Mouse (Mus musculus) MEL (cell line): Measurements from ENCODE around the gene 1700034I23Rik. TPM values are rescaled to one million over a fixed set of nuclear protein-coding genes. Genes with fewer than 3 reads are reported as not detected.

Experiments used
- DNase-seq: peaks from one replicate; pipeline ENCODE4 v3.0.0; 2011; ENCODE audit warnings: low read depth, low spot score
- H3K27ac ChIP-seq: 2 replicates; pipeline ENCODE4 v1.5.1; 2012; ENCODE audit warnings: low read depth, mild to moderate bottlenecking, control low read depth, low read length, moderate library complexity; ENCODE audit not compliant: control insufficient read depth
- H3K27me3 ChIP-seq, 2 experiments: fragments of 150-350 bp in 1 of 2; sonication (generic) in 1 of 2; 2 replicates each; pipeline ENCODE4 v1.6.1; 2012; ENCODE audit warnings: low read length in 2 of 2, mild to moderate bottlenecking in 2 of 2, improper control_type of control experiment in 1 of 2, moderate library complexity in 1 of 2; ENCODE audit not compliant: insufficient read depth in 2 of 2, control insufficient read depth in 1 of 2
- H3K36me3 ChIP-seq, 2 experiments: 2 replicates each; pipeline ENCODE4 v1.6.1; 2012 to 2014; ENCODE audit warnings: low read length in 2 of 2, improper control_type of control experiment in 1 of 2, inconsistent platforms in 1 of 2, mild to moderate bottlenecking in 1 of 2; ENCODE audit not compliant: insufficient read depth in 2 of 2, control insufficient read depth in 1 of 2
- H3K4me1 ChIP-seq, 2 experiments: fragments of 150-350 bp in 1 of 2; sonication (generic) in 1 of 2; 2 replicates each; pipeline ENCODE4 v1.6.1; 2012; ENCODE audit warnings: low read length in 2 of 2, improper control_type of control experiment in 1 of 2, mild to moderate bottlenecking in 1 of 2; ENCODE audit not compliant: insufficient read depth in 2 of 2, control insufficient read depth in 1 of 2
- H3K4me3 ChIP-seq, 2 experiments: fragments of 150-350 bp in 1 of 2; sonication (generic) in 1 of 2; 2 replicates each; pipeline ENCODE4 v1.5.1; 2012; ENCODE audit warnings: low read depth in 2 of 2, low read length in 2 of 2, mild to moderate bottlenecking in 2 of 2, moderate library complexity in 2 of 2, control low read depth in 1 of 2, improper control_type of control experiment in 1 of 2; ENCODE audit not compliant: control insufficient read depth in 1 of 2, insufficient read depth in 1 of 2
- H3K79me2 ChIP-seq: 2 replicates; pipeline ENCODE4 v1.6.1; 2012; ENCODE audit warnings: mild to moderate bottlenecking, low read length, moderate library complexity; ENCODE audit not compliant: control insufficient read depth, poor library complexity, insufficient read depth
- H3K9ac ChIP-seq: 2 replicates; pipeline ENCODE4 v1.6.1; 2012; ENCODE audit warnings: low read depth, mild to moderate bottlenecking, control low read depth, low read length, moderate library complexity; ENCODE audit not compliant: control insufficient read depth, poor library complexity, severe bottlenecking
- H3K9me3 ChIP-seq: fragments of 150-350 bp; sonication (generic); replicated peaks from 2 replicates; pipeline ENCODE4 v1.6.1; 2012; ENCODE audit warnings: mild to moderate bottlenecking, low read length, improper control_type of control experiment, moderate library complexity; ENCODE audit not compliant: insufficient read depth
- CHD1 ChIP-seq: IDR thresholded peaks from 2 replicates; pipeline ENCODE4 v1.6.1; 2012; ENCODE audit warnings: low read depth, mild to moderate bottlenecking, inconsistent platforms, low read length, improper control_type of control experiment
- CHD2 ChIP-seq: IDR thresholded peaks from 2 replicates; pipeline ENCODE4 v1.6.1; 2011; ENCODE audit warnings: low read length, improper control_type of control experiment
- E2F4 ChIP-seq: IDR thresholded peaks from 2 replicates; pipeline ENCODE4 v1.6.1; 2011; ENCODE audit warnings: low read depth, low read length, improper control_type of control experiment, borderline replicate concordance
- ELF1 ChIP-seq: IDR thresholded peaks from 2 replicates; pipeline ENCODE4 v1.6.1; 2014; ENCODE audit warnings: low read depth, mild to moderate bottlenecking, inconsistent platforms, low read length, improper control_type of control experiment, moderate library complexity
- EP300 ChIP-seq, 2 experiments: IDR thresholded peaks; 2 replicates each; pipeline ENCODE4 v1.6.1; 2011; ENCODE audit warnings: improper control_type of control experiment in 2 of 2, low read length in 2 of 2, low read depth in 1 of 2, mild to moderate bottlenecking in 1 of 2
- GABPA ChIP-seq: IDR thresholded peaks from 2 replicates; pipeline ENCODE4 v1.6.1; 2012; ENCODE audit warnings: low read depth, mild to moderate bottlenecking, inconsistent platforms, low read length, improper control_type of control experiment, moderate library complexity
- GATA1 ChIP-seq: IDR thresholded peaks from 2 replicates; pipeline ENCODE4 v1.6.1; 2011; ENCODE audit warnings: low read depth, low read length, improper control_type of control experiment
- HCFC1 ChIP-seq: IDR thresholded peaks from 2 replicates; pipeline ENCODE4 v1.6.1; 2012; ENCODE audit warnings: low read depth, mild to moderate bottlenecking, inconsistent platforms, low read length, improper control_type of control experiment, moderate library complexity
- MAFK ChIP-seq: IDR thresholded peaks from 2 replicates; pipeline ENCODE4 v1.6.1; 2011; ENCODE audit warnings: low read depth, mild to moderate bottlenecking, low read length, improper control_type of control experiment, borderline replicate concordance
- MAX ChIP-seq: IDR thresholded peaks from 2 replicates; pipeline ENCODE4 v1.6.1; 2011; ENCODE audit warnings: low read length, improper control_type of control experiment
- MAZ ChIP-seq: IDR thresholded peaks from 2 replicates; pipeline ENCODE4 v1.6.1; 2012; ENCODE audit warnings: low read depth, mild to moderate bottlenecking, inconsistent platforms, low read length, improper control_type of control experiment
- MEF2A ChIP-seq: IDR thresholded peaks from 2 replicates; pipeline ENCODE4 v1.6.1; 2014; ENCODE audit warnings: low read depth, mild to moderate bottlenecking, inconsistent platforms, low read length, improper control_type of control experiment; ENCODE audit not compliant: poor library complexity, insufficient replicate concordance, severe bottlenecking; ENCODE audit errors: extremely low read depth
- MXI1 ChIP-seq: IDR thresholded peaks from 2 replicates; pipeline ENCODE4 v1.6.1; 2011; ENCODE audit warnings: mild to moderate bottlenecking, low read depth, low read length, improper control_type of control experiment
- MYB ChIP-seq: IDR thresholded peaks from 2 replicates; pipeline ENCODE4 v1.6.1; 2011; ENCODE audit warnings: mild to moderate bottlenecking, low read depth, low read length, improper control_type of control experiment
- NELFE ChIP-seq: IDR thresholded peaks from 2 replicates; pipeline ENCODE4 v1.6.1; 2011; ENCODE audit warnings: low read depth, low read length, improper control_type of control experiment
- NRF1 ChIP-seq: IDR thresholded peaks from 2 replicates; pipeline ENCODE4 v1.6.1; 2014; ENCODE audit warnings: low read depth, mild to moderate bottlenecking, inconsistent platforms, low read length, improper control_type of control experiment, moderate library complexity; ENCODE audit not compliant: poor library complexity, insufficient read depth, severe bottlenecking
- POLR2A ChIP-seq, 2 experiments: IDR thresholded peaks; 2 replicates each; pipeline ENCODE4 v1.6.1; 2011 to 2012; ENCODE audit warnings: low read length in 2 of 2, mild to moderate bottlenecking in 2 of 2, control low read depth in 1 of 2, improper control_type of control experiment in 1 of 2, low read depth in 1 of 2, moderate library complexity in 1 of 2; ENCODE audit not compliant: control insufficient read depth in 1 of 2, insufficient read depth in 1 of 2, poor library complexity in 1 of 2
- POLR2AphosphoS2 ChIP-seq: IDR thresholded peaks from 2 replicates; pipeline ENCODE4 v1.6.1; 2011; ENCODE audit warnings: low read length, improper control_type of control experiment
- POLR2AphosphoS5 ChIP-seq: IDR thresholded peaks from 2 replicates; pipeline ENCODE4 v1.6.1; 2012; ENCODE audit warnings: low read depth, borderline replicate concordance, mild to moderate bottlenecking, inconsistent platforms, low read length, moderate library complexity, mixed read lengths
- RAD21 ChIP-seq: IDR thresholded peaks from 2 replicates; pipeline ENCODE4 v1.6.1; 2011; ENCODE audit warnings: mild to moderate bottlenecking, low read depth, low read length, improper control_type of control experiment
- SMC3 ChIP-seq: IDR thresholded peaks from 2 replicates; pipeline ENCODE4 v1.6.1; 2011; ENCODE audit warnings: low read depth, low read length, improper control_type of control experiment
- TAL1 ChIP-seq: IDR thresholded peaks from 2 replicates; pipeline ENCODE4 v1.6.1; 2012; ENCODE audit warnings: mild to moderate bottlenecking, inconsistent platforms, low read length, moderate library complexity, mixed read lengths
- TBP ChIP-seq: IDR thresholded peaks from 2 replicates; pipeline ENCODE4 v1.8.0; 2011; ENCODE audit warnings: low read depth, low read length, improper control_type of control experiment
- TCF12 ChIP-seq: IDR thresholded peaks from 2 replicates; pipeline ENCODE4 v1.6.1; 2014; ENCODE audit warnings: low read depth, mild to moderate bottlenecking, inconsistent platforms, low read length, improper control_type of control experiment, moderate library complexity
- UBTF ChIP-seq: IDR thresholded peaks from 2 replicates; pipeline ENCODE4 v1.6.1; 2012; ENCODE audit warnings: low read depth, mild to moderate bottlenecking, inconsistent platforms, low read length, improper control_type of control experiment, moderate library complexity, borderline replicate concordance; ENCODE audit not compliant: insufficient read depth
- USF2 ChIP-seq, 2 experiments: IDR thresholded peaks; 2 replicates each; pipeline ENCODE4 v1.6.1; 2011 to 2012; ENCODE audit warnings: improper control_type of control experiment in 2 of 2, low read length in 2 of 2, borderline replicate concordance in 1 of 2, inconsistent platforms in 1 of 2, low read depth in 1 of 2, mild to moderate bottlenecking in 1 of 2; ENCODE audit not compliant: insufficient read depth in 1 of 2
- ZC3H11A ChIP-seq: IDR thresholded peaks from 2 replicates; pipeline ENCODE4 v1.6.1; 2012; ENCODE audit warnings: low read depth, mild to moderate bottlenecking, inconsistent platforms, low read length, improper control_type of control experiment
- ZKSCAN1 ChIP-seq: IDR thresholded peaks from 2 replicates; pipeline ENCODE4 v1.6.1; 2012; ENCODE audit warnings: low read depth, mild to moderate bottlenecking, inconsistent platforms, low read length, improper control_type of control experiment, moderate library complexity
- ZMIZ1 ChIP-seq: IDR thresholded peaks from 2 replicates; pipeline ENCODE4 v1.6.1; 2012; ENCODE audit warnings: low read depth, mild to moderate bottlenecking, inconsistent platforms, low read length, improper control_type of control experiment, moderate library complexity
- ZNF384 ChIP-seq: IDR thresholded peaks from 2 replicates; pipeline ENCODE4 v1.6.1; 2012; ENCODE audit warnings: low read depth, mild to moderate bottlenecking, inconsistent platforms, low read length, improper control_type of control experiment
- polyA plus RNA-seq, 2 experiments: library from polyadenylated mRNA; stranded (reverse) in 1 of 2; unstranded in 1 of 2; fragments of >175 nt in 1 of 2; fragments of >200 nt in 1 of 2; gene quantifications; 2 replicates each; pipeline versions ENCODE4 v1.2.1 to v1.2.4; 2012; ENCODE audit warnings: low replicate concordance in 2 of 2, low read depth in 1 of 2; ENCODE audit not compliant: insufficient read length in 2 of 2, insufficient read depth in 1 of 2, missing spikeins in 1 of 2
- total RNA-seq: library from RNA; depleted of rRNA; stranded (reverse); fragments of 300-350 nt; gene quantifications from 2 replicates; pipeline ENCODE4 v1.2.3, GENCODE M21; 2012

1700034I23Rik gene
- total and polyA plus RNA-seq, 3 experiments, result not detected

- H3K9ac ChIP-seq, result no peak overlapping the region
- H3K4me3 ChIP-seq, result no peak overlapping the region
- H3K27ac ChIP-seq, result peak overlapping the region; percentile 17; the same call in 1 of the 2 replicates
- H3K9me3 ChIP-seq, result no peaks in the 10 kb centered on the region
- no peaks in the 10 kb centered on the region for H3K79me2 ChIP-seq
- H3K27me3 ChIP-seq, result no peaks in the 10 kb centered on the region
- H3K4me1 ChIP-seq, result peaks cover 3 to 5% of the 10 kb centered on the region in 2 experiments; a peak in 3 of 4 replicates
- DNase-seq, result no peak
- TF ChIP-seq NRF1 (no peak), ZNF384 (no peak), GABPA (no peak), CHD1 (no peak), ZMIZ1 (no peak), E2F4 (no peak), MAFK (no peak), POLR2AphosphoS5 (no peak), USF2 (IDR thresholded peaks at IDR 0.05; ENCODE audit: borderline replicate concordance in 1 of 2, insufficient read depth in 1 of 2, low read depth in 1 of 2, low read length in 2 of 2) (no peak), SMC3 (no peak), GATA1 (no peak), MAZ (no peak), MAX (no peak), RAD21 (no peak), TCF12 (no peak), ELF1 (no peak), POLR2AphosphoS2 (no peak), ZKSCAN1 (no peak), MYB (no peak)
- TF ChIP-seq, all 39 proteins: peak for 0
- peaks cover 0 to 7% of the 10 kb centered on the region in 2 experiments; a peak in 3 of 4 replicates for H3K36me3 ChIP-seq
These were observed 36.2 kb upstream of the 1700034I23Rik start for GRCm38 (mm10) chr3:40938592-40938991.

- Histone ChIP-seq H3K4me1 (peaks cover 3 to 5% of the 10 kb centered on the region in 2 experiments; a peak in 3 of 4 replicates), H3K27me3 (no peaks in the 10 kb centered on the region), H3K9me3 (no peaks in the 10 kb centered on the region), H3K79me2 (no peaks in the 10 kb centered on the region), H3K27ac (peak overlapping the region; percentile 17; the same call in 1 of the 2 replicates), H3K36me3 (peaks cover 0 to 7% of the 10 kb centered on the region in 2 experiments; a peak in 3 of 4 replicates), H3K9ac (no peak overlapping the region), H3K4me3 (no peak overlapping the region)
- peak; percentile 69 for DNase-seq
- TF ChIP-seq CHD2, result no peak
- TF ChIP-seq ZC3H11A, result no peak
- TF ChIP-seq TBP, result no peak
- TF ChIP-seq UBTF, result no peak
- TF ChIP-seq MAFK, result no peak
- TF ChIP-seq HCFC1, result no peak
- no peak for TF ChIP-seq MEF2A
- no peak for TF ChIP-seq SMC3
- TF ChIP-seq MXI1, result peak; percentile 80
- TF ChIP-seq EP300 (IDR thresholded peaks at IDR 0.05; ENCODE audit: low read depth in 1 of 2, low read length in 2 of 2), result peak; percentile 49 to 72; a peak in 3 of 4 replicates
- TF ChIP-seq USF2 (IDR thresholded peaks at IDR 0.05; ENCODE audit: borderline replicate concordance in 1 of 2, insufficient read depth in 1 of 2, low read depth in 1 of 2, low read length in 2 of 2), result peak in 1 of 2 experiments; percentile 86; a peak in 2 of 4 replicates
- no peak for TF ChIP-seq NELFE
- no peak for TF ChIP-seq ZNF384
- no peak for TF ChIP-seq ZKSCAN1
- TF ChIP-seq POLR2AphosphoS5, result no peak
- no peak for TF ChIP-seq TAL1
- TF ChIP-seq GABPA, result no peak
- no peak for TF ChIP-seq RAD21
- TF ChIP-seq POLR2A (IDR thresholded peaks at IDR 0.05; ENCODE audit: control insufficient read depth in 1 of 2, insufficient read depth in 1 of 2, low read depth in 1 of 2, low read length in 2 of 2, poor library complexity in 1 of 2), result no peak
- no peak for TF ChIP-seq CHD1
These were observed 35.8 kb upstream of the 1700034I23Rik start for GRCm38 (mm10) chr3:40938189-40938588.
